Mouse (Mus musculus): ENCODE results near the gene Fmn2.

The Fmn2 gene

DNA sequence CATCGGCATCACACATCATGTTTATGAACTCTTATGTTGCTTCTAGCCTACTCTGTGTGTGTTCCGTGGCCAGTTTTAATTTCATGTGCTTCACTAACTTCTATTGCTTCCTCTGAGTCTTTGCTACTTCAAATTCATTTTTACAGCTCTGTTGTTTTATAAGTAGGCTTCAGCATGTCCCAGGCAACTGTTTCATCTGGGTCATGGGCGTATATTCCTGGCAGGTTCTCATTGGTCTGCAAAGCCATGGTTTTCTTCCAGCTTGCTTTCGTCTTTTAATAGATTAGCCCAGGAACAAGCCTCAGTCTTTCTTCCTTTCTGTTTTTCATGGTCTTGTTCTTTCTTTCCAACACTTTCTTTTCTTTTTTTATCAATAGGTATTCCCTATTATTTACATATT lies 279.4 kb downstream of the Fmn2 start:
- no peak for DNase-seq (ENCODE audit: low spot score)

DNA sequence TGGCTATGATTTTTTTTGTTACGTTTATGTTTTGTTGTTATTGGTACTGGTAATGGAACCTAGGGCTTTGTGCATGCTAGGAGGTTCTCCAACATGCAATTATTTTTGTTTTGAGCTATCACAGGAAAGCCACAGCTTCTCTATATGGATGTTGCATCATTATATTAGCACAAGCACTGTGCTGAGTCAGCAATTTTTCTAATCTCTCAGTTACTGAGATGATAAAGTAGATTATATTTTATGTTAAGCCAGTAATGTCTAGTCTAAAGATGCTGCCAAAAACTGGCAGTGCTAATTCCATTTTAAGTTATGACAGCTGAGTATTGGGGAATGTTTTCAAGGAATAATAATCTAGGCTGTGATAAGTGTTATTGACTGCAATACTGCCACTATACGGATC lies 287.0 kb downstream of the Fmn2 start:
- DNase-seq (ENCODE audit: low spot score) = no peak

DNA sequence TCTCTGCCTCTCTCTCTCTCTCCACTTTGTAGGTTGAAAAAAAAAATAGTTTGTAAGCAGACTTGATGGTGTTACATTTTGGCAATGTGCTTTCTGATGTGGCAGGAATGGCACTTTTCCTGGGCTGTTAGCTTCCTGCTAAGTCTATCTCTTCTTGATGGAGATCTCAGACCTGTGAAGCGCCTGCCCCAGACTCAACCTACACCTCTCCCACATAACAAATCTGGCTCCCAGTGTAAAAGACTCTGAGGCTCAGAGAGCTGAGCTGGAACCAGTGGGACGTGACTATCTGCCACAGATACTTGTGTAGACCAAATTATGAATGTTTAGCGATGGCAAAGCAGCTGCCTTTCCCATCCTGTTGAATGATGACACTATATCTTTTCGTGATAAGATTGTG lies 310.2 kb downstream of the Fmn2 start:
- DNase-seq (ENCODE audit: low spot score) = no peak

DNA sequence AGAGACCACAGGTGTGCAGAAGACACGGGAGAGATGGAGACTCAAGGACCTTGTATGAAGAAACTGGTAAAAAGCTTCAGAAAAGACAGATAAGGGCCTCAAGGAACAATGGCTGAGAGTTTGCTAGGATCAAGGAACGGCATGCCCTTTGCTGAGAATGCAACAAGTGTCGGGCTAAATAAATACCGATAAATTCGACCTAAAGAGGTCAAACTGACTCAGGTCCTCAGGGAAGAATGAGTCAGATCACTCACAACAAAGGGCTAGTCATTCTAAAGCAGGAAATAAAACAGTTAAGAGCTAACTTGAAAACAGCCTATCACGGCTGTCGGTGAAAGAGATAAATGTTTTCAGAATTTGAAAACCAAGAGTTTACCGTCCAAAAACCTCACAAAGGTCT lies 324.9 kb downstream of the Fmn2 start:
- DNase-seq (ENCODE audit: low spot score) = no peak

GRCm38 (mm10) chr1:174836861-174837260 lies 335.2 kb downstream of the Fmn2 start:
- DNase-seq (ENCODE audit: low spot score) = no peak

DNA sequence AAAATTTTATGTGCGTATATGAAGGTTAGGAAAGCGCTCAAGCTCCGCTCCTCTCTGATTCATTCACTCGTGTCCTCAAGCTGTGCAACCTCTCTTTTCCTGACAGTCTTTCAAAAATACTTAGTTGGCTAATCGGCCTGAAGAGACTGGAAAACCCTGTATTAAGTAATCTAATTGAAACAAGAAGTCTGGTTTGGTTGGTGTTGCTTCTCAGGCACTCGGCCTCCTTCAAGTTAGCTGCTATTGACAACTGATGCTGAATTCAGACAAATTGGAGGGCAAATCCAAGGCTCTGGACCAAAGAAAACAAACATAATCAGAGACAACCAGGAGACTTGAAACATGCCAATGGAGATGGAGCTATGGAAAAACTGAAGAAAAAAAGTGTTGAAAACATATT lies 343.2 kb downstream of the Fmn2 start:
- no peak for DNase-seq (ENCODE audit: low spot score)

DNA sequence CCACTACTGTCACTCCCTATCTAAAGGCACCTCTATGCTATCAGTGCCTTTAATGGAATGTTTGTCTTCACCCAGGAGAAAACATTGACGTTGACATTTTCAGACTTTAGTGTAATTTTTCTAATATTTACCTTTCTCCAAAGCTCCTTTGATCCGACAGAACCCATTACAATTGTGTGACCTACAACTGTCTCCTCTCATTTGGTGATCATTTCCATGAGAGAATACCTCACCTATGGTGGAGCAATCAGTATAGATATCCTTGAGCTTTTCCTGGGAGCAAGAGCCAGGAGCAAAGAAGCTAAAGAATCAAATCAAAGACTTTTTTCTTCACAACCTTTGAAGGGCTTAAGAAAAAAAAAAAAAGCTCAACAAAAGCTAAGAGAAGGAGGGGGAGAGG lies 354.6 kb downstream of the Fmn2 start:
- no peak for DNase-seq (ENCODE audit: low spot score)

- no peak for DNase-seq (ENCODE audit: low spot score)
Measured at GRCm38 (mm10) chr1:174860407-174861118, 358.9 kb downstream of the Fmn2 start.
